Mouse (Mus musculus): Measurements from ENCODE around the gene Bphl. TPM values are rescaled to one million over a fixed set of nuclear protein-coding genes. Genes with fewer than 3 reads are reported as not detected.

Gene Bphl
- polyA plus RNA-seq, 1 experiment from 2014 or later, result 46.8 TPM

DNA sequence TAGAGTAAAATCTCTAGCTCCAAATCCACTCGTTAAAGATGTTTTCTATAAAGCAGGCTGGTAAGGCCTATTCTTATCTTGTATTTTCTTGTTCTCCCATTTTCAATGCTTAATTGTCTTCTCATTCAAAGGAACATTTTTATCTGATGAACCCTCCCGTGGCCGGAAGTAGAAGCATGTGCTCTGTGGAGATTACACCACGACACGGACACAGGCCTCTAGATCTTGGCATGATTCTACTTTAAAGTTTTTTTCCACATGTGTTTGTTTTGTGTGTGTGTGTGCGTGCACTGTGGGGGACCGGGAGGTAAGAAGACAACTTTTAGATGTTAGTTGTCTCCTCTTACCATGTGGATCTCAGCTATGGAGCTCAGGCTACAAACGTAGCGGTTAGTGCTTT, 64.5 kb downstream of the Bphl start:
- ATAC-seq (ENCODE audit: insufficient read depth) (no peak), DNase-seq (no peak)
- WGBS, result 81% methylated on average over 9 of the region's 9 CpGs
- H3K4me2 ChIP-seq, result no peak overlapping the region
- no peak overlapping the region for H3K9ac ChIP-seq
- H3K4me3 ChIP-seq (ENCODE audit: low read depth, low read length), result no peak overlapping the region
- no peaks in the 10 kb centered on the region for H3K4me1 ChIP-seq (ENCODE audit: insufficient read depth)
- H3K27ac ChIP-seq (ENCODE audit: low read depth), result no peak overlapping the region
- H3K9me3 ChIP-seq (ENCODE audit: low read depth, low read length), result no peaks in the 10 kb centered on the region
- no peak for TF ChIP-seq CTCF (IDR thresholded peaks at IDR 0.05; ENCODE audit: low read depth)
- H3K36me3 ChIP-seq (ENCODE audit: insufficient read depth), result no peaks in the 10 kb centered on the region
- no peaks in the 10 kb centered on the region for H3K27me3 ChIP-seq (ENCODE audit: insufficient read depth, low read length)

DNA sequence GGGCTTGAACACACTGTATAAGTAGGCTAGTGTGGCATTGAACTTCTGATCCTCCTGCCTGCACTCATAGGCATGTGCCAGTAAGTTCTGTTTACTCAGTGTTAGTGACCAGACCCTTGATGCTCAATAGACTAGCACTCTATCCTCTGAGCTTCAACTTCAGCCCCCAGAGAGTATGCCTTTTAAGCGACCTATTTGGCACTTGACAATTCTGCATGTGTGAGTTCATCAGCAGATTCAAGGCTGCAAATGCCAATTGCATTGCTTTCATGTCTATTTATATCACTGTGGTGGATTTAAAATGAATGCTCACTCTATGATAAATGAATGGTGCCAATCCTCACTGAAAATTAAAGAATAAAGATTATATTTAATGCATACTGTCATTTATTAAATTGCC, 68.0 kb downstream of the Bphl start:
- DNase-seq (no peak), ATAC-seq (ENCODE audit: insufficient read depth) (no peak)
- 41% methylated on average over 1 of the region's 1 CpGs for WGBS
- Histone ChIP-seq H3K27ac (ENCODE audit: low read depth) (no peak overlapping the region), H3K9me3 (ENCODE audit: low read depth, low read length) (no peaks in the 10 kb centered on the region), H3K9ac (no peak overlapping the region), H3K4me3 (ENCODE audit: low read depth, low read length) (no peak overlapping the region), H3K36me3 (ENCODE audit: insufficient read depth) (no peaks in the 10 kb centered on the region), H3K27me3 (ENCODE audit: insufficient read depth, low read length) (no peaks in the 10 kb centered on the region), H3K4me1 (ENCODE audit: insufficient read depth) (no peaks in the 10 kb centered on the region), H3K4me2 (no peak overlapping the region)
- no peak for TF ChIP-seq CTCF (IDR thresholded peaks at IDR 0.05; ENCODE audit: low read depth)

DNA sequence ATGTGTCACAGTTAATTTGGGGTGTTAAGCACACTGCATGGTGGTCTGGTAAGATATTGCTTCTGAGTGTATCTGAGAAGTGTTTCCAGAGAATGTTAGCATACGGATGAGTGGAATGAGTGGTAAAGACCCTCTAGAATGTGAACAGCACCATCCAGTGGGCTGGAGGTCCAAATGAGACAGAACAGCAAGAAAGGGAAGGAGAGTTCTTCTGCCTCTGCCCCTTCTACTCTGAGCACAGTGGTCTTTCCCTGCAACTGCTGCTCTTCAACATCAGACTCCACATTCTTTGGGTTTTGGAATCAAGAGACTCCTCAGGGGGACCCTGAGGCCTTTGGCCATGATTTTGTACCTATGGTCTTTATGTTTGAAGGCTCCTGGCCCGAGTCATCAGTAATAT, 68.9 kb downstream of the Bphl start:
- 81% methylated on average over 2 of the region's 2 CpGs for WGBS
- DNase-seq, result no peak
- Histone ChIP-seq H3K27ac (ENCODE audit: low read depth) (no peak overlapping the region), H3K36me3 (ENCODE audit: insufficient read depth) (no peaks in the 10 kb centered on the region), H3K27me3 (ENCODE audit: insufficient read depth, low read length) (no peaks in the 10 kb centered on the region), H3K4me3 (ENCODE audit: low read depth, low read length) (no peak overlapping the region), H3K9ac (no peak overlapping the region), H3K4me2 (no peak overlapping the region), H3K4me1 (ENCODE audit: insufficient read depth) (no peaks in the 10 kb centered on the region), H3K9me3 (ENCODE audit: low read depth, low read length) (no peaks in the 10 kb centered on the region)
- peak; percentile 13; the same call in 1 of the 2 replicates for TF ChIP-seq CTCF (IDR thresholded peaks at IDR 0.05; ENCODE audit: low read depth)
- no peak for ATAC-seq (ENCODE audit: insufficient read depth)

DNA sequence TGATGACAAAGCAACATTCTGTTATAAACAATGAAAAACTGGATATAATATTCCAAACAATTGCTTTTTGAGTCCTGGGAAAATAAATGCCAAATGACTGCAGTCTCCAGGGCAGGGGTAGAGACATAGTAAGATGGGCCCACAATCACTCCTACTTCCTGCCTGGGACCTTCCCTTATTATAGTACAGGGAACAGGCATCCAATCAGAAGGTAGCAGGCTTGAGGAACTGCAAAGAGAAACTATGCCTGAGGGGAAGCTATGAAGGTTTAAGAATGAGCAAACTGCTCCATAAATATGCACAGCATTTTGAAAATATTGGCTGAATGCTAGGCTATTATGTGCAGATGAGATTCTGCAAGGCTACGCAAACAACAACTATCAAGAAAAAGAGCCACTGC, 69.6 kb downstream of the Bphl start:
- no peak for ATAC-seq (ENCODE audit: insufficient read depth)
- no peak overlapping the region for H3K27ac ChIP-seq (ENCODE audit: low read depth)
- no peak overlapping the region for H3K4me2 ChIP-seq
- no peaks in the 10 kb centered on the region for H3K9me3 ChIP-seq (ENCODE audit: low read depth, low read length)
- no peak for TF ChIP-seq CTCF (IDR thresholded peaks at IDR 0.05; ENCODE audit: low read depth)
- no peaks in the 10 kb centered on the region for H3K36me3 ChIP-seq (ENCODE audit: insufficient read depth)
- H3K4me1 ChIP-seq (ENCODE audit: insufficient read depth), result no peaks in the 10 kb centered on the region
- WGBS, result 92% methylated on average over 1 of the region's 1 CpGs
- no peak overlapping the region for H3K4me3 ChIP-seq (ENCODE audit: low read depth, low read length)
- H3K9ac ChIP-seq, result no peak overlapping the region
- no peak for DNase-seq
- H3K27me3 ChIP-seq (ENCODE audit: insufficient read depth, low read length), result no peaks in the 10 kb centered on the region

DNA sequence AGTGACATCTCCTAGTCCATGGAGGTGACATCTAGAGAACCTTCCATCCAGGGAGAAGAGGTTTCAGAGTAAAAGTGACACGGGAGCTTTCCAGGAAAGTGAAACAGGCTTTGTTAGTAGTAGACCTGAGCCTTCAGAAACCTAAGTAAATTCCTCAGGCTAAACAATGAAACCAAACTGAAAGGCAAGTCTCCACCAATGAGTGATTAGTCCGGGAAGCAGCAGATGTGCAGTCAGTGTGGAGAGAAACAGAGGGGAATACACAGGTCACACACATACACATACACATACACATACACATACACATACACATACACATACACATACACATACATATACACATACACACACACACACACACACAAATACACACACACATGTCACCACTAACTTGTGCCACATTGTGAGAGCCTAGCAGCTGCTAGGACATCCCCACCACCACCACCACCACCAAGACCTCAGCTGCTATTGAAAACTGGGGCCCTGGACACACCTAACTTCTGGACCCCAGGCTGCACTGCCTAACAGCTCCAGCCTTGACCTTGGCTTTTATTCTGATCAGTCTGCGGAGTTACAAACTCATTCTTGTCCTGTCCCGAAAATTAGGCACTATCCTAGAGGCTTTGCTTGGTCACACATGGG, 71.8 kb downstream of the Bphl start:
- ATAC-seq (ENCODE audit: insufficient read depth) (no peak), DNase-seq (no peak)
- Histone ChIP-seq H3K27ac (ENCODE audit: low read depth) (no peak overlapping the region), H3K36me3 (ENCODE audit: insufficient read depth) (no peaks in the 10 kb centered on the region), H3K4me1 (ENCODE audit: insufficient read depth) (no peaks in the 10 kb centered on the region), H3K9ac (no peak overlapping the region), H3K9me3 (ENCODE audit: low read depth, low read length) (no peaks in the 10 kb centered on the region), H3K4me2 (no peak overlapping the region), H3K4me3 (ENCODE audit: low read depth, low read length) (no peak overlapping the region), H3K27me3 (ENCODE audit: insufficient read depth, low read length) (no peaks in the 10 kb centered on the region)
- TF ChIP-seq CTCF (IDR thresholded peaks at IDR 0.05; ENCODE audit: low read depth), result no peak
- WGBS, result 79% methylated on average over 4 of the region's 4 CpGs

DNA sequence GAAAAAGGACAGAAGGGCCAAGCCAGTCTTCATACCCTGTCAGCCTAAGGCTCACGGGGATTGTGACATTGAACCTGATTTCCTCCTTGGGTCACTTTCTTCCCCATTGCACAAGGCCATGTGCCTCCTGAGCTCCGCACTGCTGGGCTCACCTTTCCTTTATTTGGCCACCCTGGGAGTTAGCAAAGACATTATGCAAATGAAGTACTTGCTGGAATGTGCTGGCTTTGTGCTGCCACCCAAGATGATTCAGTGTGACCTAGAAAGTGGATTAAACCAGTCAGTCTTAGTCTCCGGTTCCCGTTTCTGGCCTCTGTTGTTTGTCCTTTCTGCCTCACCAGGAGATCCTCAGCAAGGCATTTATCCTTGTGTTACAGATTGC, 72.3 kb downstream of the Bphl start:
- ATAC-seq (ENCODE audit: insufficient read depth), result no peak
- no peak overlapping the region for H3K4me2 ChIP-seq
- no peaks in the 10 kb centered on the region for H3K4me1 ChIP-seq (ENCODE audit: insufficient read depth)
- 64% methylated on average over 4 of the region's 4 CpGs for WGBS
- H3K9me3 ChIP-seq (ENCODE audit: low read depth, low read length), result no peaks in the 10 kb centered on the region
- H3K9ac ChIP-seq, result no peak overlapping the region
- no peak for DNase-seq
- no peaks in the 10 kb centered on the region for H3K36me3 ChIP-seq (ENCODE audit: insufficient read depth)
- H3K4me3 ChIP-seq (ENCODE audit: low read depth, low read length), result no peak overlapping the region
- no peaks in the 10 kb centered on the region for H3K27me3 ChIP-seq (ENCODE audit: insufficient read depth, low read length)
- TF ChIP-seq CTCF (IDR thresholded peaks at IDR 0.05; ENCODE audit: low read depth), result no peak
- H3K27ac ChIP-seq (ENCODE audit: low read depth), result no peak overlapping the region

DNA sequence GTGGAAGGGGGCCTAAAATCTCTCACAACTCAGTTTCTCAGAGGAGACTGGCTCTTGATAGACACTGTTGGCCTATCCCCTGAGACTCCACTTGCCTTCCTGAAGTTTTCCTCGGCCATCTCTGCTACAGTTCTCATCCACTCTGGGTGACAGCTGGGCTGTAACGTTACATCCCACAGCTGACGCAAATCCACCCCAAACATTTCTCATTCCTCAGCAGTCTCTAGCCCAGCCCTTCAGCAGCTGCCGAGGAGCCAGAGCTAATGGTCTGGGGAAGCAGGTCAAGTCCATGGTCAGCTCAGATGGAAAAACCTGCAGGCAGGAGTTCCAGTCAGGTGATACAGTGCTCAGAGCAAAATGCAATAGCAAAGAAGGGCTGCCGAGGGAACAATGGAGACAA, 73.6 kb downstream of the Bphl start:
- no peak for ATAC-seq (ENCODE audit: insufficient read depth)
- 37% methylated on average over 5 of the region's 5 CpGs for WGBS

DNA sequence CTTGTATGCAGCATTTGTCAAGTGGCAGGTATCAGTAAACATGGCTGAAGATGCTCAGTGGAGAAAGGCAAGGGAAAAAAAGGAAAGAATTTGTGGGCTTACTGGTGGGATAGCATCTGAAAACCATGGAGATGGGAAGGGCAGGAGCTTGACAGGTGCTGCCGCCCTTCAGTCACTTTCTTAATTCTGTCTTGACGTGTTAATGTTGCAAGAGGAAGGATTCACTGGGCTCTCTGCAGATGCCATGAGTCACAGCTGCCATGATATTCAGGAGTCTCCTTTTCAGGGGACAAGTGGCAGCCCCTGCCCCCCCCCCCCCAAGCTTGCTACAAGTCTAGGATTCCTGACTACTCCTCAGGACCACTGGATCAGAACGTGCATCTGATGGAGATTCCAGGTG, 74.5 kb downstream of the Bphl start:
- TF ChIP-seq CTCF (IDR thresholded peaks at IDR 0.05; ENCODE audit: low read depth), result no peak
- Histone ChIP-seq H3K4me1 (ENCODE audit: insufficient read depth) (no peaks in the 10 kb centered on the region), H3K27ac (ENCODE audit: low read depth) (no peak overlapping the region), H3K4me3 (ENCODE audit: low read depth, low read length) (no peak overlapping the region), H3K9ac (no peak overlapping the region), H3K27me3 (ENCODE audit: insufficient read depth, low read length) (no peaks in the 10 kb centered on the region), H3K4me2 (no peak overlapping the region), H3K9me3 (ENCODE audit: low read depth, low read length) (no peaks in the 10 kb centered on the region), H3K36me3 (ENCODE audit: insufficient read depth) (no peaks in the 10 kb centered on the region)
- no peak for ATAC-seq (ENCODE audit: insufficient read depth)
- no peak for DNase-seq
- WGBS, result 85% methylated on average over 3 of the region's 3 CpGs

More for the DNA sequence above, 73.6 kb downstream of the Bphl start:
- no peak overlapping the region for H3K4me3 ChIP-seq (ENCODE audit: low read depth, low read length)
- no peaks in the 10 kb centered on the region for H3K36me3 ChIP-seq (ENCODE audit: insufficient read depth)
- no peaks in the 10 kb centered on the region for H3K27me3 ChIP-seq (ENCODE audit: insufficient read depth, low read length)
- no peaks in the 10 kb centered on the region for H3K4me1 ChIP-seq (ENCODE audit: insufficient read depth)
- DNase-seq, result no peak
- H3K27ac ChIP-seq (ENCODE audit: low read depth), result no peak overlapping the region
- H3K9ac ChIP-seq, result no peak overlapping the region
- no peak overlapping the region for H3K4me2 ChIP-seq
- TF ChIP-seq CTCF (IDR thresholded peaks at IDR 0.05; ENCODE audit: low read depth), result no peak
- H3K9me3 ChIP-seq (ENCODE audit: low read depth, low read length), result no peaks in the 10 kb centered on the region
